Mouse (Mus musculus): ENCODE data around the gene AB124611. TPM values are rescaled to one million over a fixed set of nuclear protein-coding genes. Genes with fewer than 3 reads are reported as not detected.

The AB124611 gene
- total RNA-seq, 2 experiments from 2014 or later, result 1.4 to 2.5 TPM

Small RNA genes lying within 50 kb of the gene (microRNA-seq; reads per million reads assigned to microRNA genes)
- gene Mir199a-1, result 0.32 to 0.50 reads per million in 2 experiments

Other genes starting within 250 kb of the AB124611 start
- gene Kri1, start 238.2 kb upstream of the AB124611 start, total RNA-seq (2021), result 10 to 100 TPM; 10.8 to 14.5 TPM
- gene Cdkn2d, start 234.8 kb upstream of the AB124611 start, total RNA-seq (2021), result 10 to 100 TPM; 14.2 to 16.1 TPM
- not detected for gene Ap1m2, start 213.8 kb upstream of the AB124611 start, total RNA-seq (2021)
- gene Slc44a2, start 205.5 kb upstream of the AB124611 start, total RNA-seq (2021), result 100 to 1,000 TPM; 131 to 140 TPM
- gene Ilf3, start 158.3 kb upstream of the AB124611 start, total RNA-seq (2021), result 10 to 100 TPM; 34.9 to 49.0 TPM
- 10 to 100 TPM in 1 of 2 experiments, 1 to 10 TPM in 1; 8.5 to 11.4 TPM for gene Qtrt1, start 114.3 kb upstream of the AB124611 start, total RNA-seq (2021)
- gene Dnm2, start 101.3 kb upstream of the AB124611 start, total RNA-seq (2021), result 10 to 100 TPM; 52.4 to 64.5 TPM
- 10 to 100 TPM; 29.5 to 31.8 TPM for gene Tmed1, start 15.9 kb upstream of the AB124611 start, total RNA-seq (2021)
- gene Carm1, start 20.7 kb downstream of the AB124611 start, total RNA-seq (2021), result 10 to 100 TPM; 81.0 to 95.2 TPM
- gene Timm29, start 66.5 kb downstream of the AB124611 start, total RNA-seq (2021), result 10 to 100 TPM; 45.1 to 49.1 TPM
- gene Yipf2, start 66.7 kb downstream of the AB124611 start, total RNA-seq (2021), result 1 to 10 TPM; 4.5 to 5.6 TPM
- 10 to 100 TPM; 52.4 to 58.3 TPM for gene Smarca4, start 90.0 kb downstream of the AB124611 start, total RNA-seq (2021)
- gene Ldlr, start 197.3 kb downstream of the AB124611 start, total RNA-seq (2021), result 10 to 100 TPM; 11.4 to 11.8 TPM
- 1 to 10 TPM; 6.1 to 7.3 TPM for gene Spc24, start 234.1 kb downstream of the AB124611 start, total RNA-seq (2021)

All from gastrocnemius, postnatal 10 days (tissue).